Mouse (Mus musculus) erythroid progenitor cell, adult 5-6 weeks (primary cell): Measurements from ENCODE around the gene Tmem144. TPM values are rescaled to one million over a fixed set of nuclear protein-coding genes. Genes with fewer than 3 reads are reported as not detected.

Experiments
- ATAC-seq: replicated peaks from 2 replicates; pipeline ENCODE4 v1.8.0; 2016; ENCODE audit warnings: moderate number of reproducible peaks, mild to moderate bottlenecking, moderate TSS enrichment, inconsistent platforms; ENCODE audit not compliant: poor library complexity, low FRiP score, severe bottlenecking
- total RNA-seq, 2 experiments: library from RNA; stranded (forward) in 1 of 2; stranded (reverse) in 1 of 2; fragments of 150-400 nt in 1 of 2; fragments of 186-747, 209-891 nt in 1 of 2; gene quantifications; 2 replicates each; pipeline versions ENCODE4 v1.2.3 to v1.2.4; 2015 to 2017; ENCODE audit warnings: low replicate concordance in 2 of 2

Gene Tmem144
- 1.1 TPM in 1 of 2 replicates, not detected in the other for total RNA-seq (2015; ENCODE audit: low replicate concordance)
- not detected in 2 replicates for total RNA-seq (2017; ENCODE audit: low replicate concordance)

- ATAC-seq, result no peak
These were observed at the start of gene Tmem144 for GRCm38 (mm10) chr3:79852654-79853166. Gene Tmem144, minus strand, starts transcription at chr3:79852773.

- ATAC-seq, result no peak
These were observed 49.2 kb upstream of the Tmem144 start for GRCm38 (mm10) chr3:79901734-79902133.

- no peak for ATAC-seq
These were observed 48.7 kb upstream of the Tmem144 start for GRCm38 (mm10) chr3:79901321-79901720.

GRCm38 (mm10) chr3:79900502-79900901 is 47.9 kb upstream of the Tmem144 start:
- no peak for ATAC-seq

GRCm38 (mm10) chr3:79899906-79900305 is 47.3 kb upstream of the Tmem144 start:
- ATAC-seq, result no peak

- no peak for ATAC-seq
These were observed 45.9 kb upstream of the Tmem144 start for GRCm38 (mm10) chr3:79898514-79898913.

GRCm38 (mm10) chr3:79897534-79898370 is 45.2 kb upstream of the Tmem144 start:
- ATAC-seq, result no peak

GRCm38 (mm10) chr3:79887966-79888365 is 35.4 kb upstream of the Tmem144 start:
- ATAC-seq, result no peak

- no peak for ATAC-seq
These were observed 34.7 kb upstream of the Tmem144 start for GRCm38 (mm10) chr3:79887161-79887855.

GRCm38 (mm10) chr3:79886357-79887091 is 34.0 kb upstream of the Tmem144 start:
- 0 out of 2 replicates have a peak, but pooled peaks have one; percentile 30 for ATAC-seq

GRCm38 (mm10) chr3:79885686-79886356 is 33.2 kb upstream of the Tmem144 start:
- no peak for ATAC-seq

- ATAC-seq, result no peak
These were observed 32.2 kb upstream of the Tmem144 start for GRCm38 (mm10) chr3:79884761-79885189.

GRCm38 (mm10) chr3:79884305-79884704 is 31.7 kb upstream of the Tmem144 start, which contains the start of gene Fam198b:
Gene Fam198b, plus strand, starts transcription at chr3:79884533.
- ATAC-seq, result no peak

- ATAC-seq, result no peak
These were observed 30.5 kb upstream of the Tmem144 start for GRCm38 (mm10) chr3:79883092-79883491.

- ATAC-seq, result no peak
These were observed 29.1 kb upstream of the Tmem144 start for GRCm38 (mm10) chr3:79881645-79882044.

- ATAC-seq, result no peak
These were observed 26.7 kb upstream of the Tmem144 start for GRCm38 (mm10) chr3:79879246-79879645.

- no peak for ATAC-seq
These were observed 25.8 kb upstream of the Tmem144 start for GRCm38 (mm10) chr3:79878350-79878749.

- no peak for ATAC-seq
These were observed 22.9 kb upstream of the Tmem144 start for GRCm38 (mm10) chr3:79875471-79875870.

- ATAC-seq, result no peak
These were observed 14.6 kb upstream of the Tmem144 start for GRCm38 (mm10) chr3:79867121-79867709.
